Mouse (Mus musculus): ENCODE results near the gene Gm49601.

The Gm49601 gene

GRCm38 (mm10) chr16:18609099-18609498, 17.1 kb downstream of the Gm49601 start:
- in situ Hi-C loops (cut with MboI, MseI) = no loop called here

GRCm38 (mm10) chr16:18608226-18608625, 18.0 kb downstream of the Gm49601 start:
- in situ Hi-C loops (cut with MboI, MseI) = no loop called here

GRCm38 (mm10) chr16:18605705-18606104, 20.5 kb downstream of the Gm49601 start:
- in situ Hi-C loops (cut with MboI, MseI) = no loop called here

GRCm38 (mm10) chr16:18604267-18604701, 21.9 kb downstream of the Gm49601 start:
- in situ Hi-C loops (cut with MboI, MseI) = no loop called here

- in situ Hi-C loops (cut with MboI, MseI) = no loop called here
Measured at GRCm38 (mm10) chr16:18601447-18601846, 24.8 kb downstream of the Gm49601 start.

GRCm38 (mm10) chr16:18598006-18598405, 28.2 kb downstream of the Gm49601 start:
- in situ Hi-C loops (cut with MboI, MseI) = no loop called here

- in situ Hi-C loops (cut with MboI, MseI) = no loop called here
Measured at GRCm38 (mm10) chr16:18596255-18596654, 30.0 kb downstream of the Gm49601 start.

GRCm38 (mm10) chr16:18593930-18594329, 32.3 kb downstream of the Gm49601 start:
- in situ Hi-C loops (cut with MboI, MseI) = no loop called here

- in situ Hi-C loops (cut with MboI, MseI) = no loop called here
Measured at GRCm38 (mm10) chr16:18591047-18592018, 34.9 kb downstream of the Gm49601 start.

GRCm38 (mm10) chr16:18589804-18590790, 36.1 kb downstream of the Gm49601 start, which contains the start of gene Tbx1:
Gene Tbx1 (minus strand): TSS chr16:18590671.
- in situ Hi-C loops (cut with MboI, MseI) = no loop called here

GRCm38 (mm10) chr16:18589080-18589621, 37.1 kb downstream of the Gm49601 start:
- in situ Hi-C loops (cut with MboI, MseI) = no loop called here

- in situ Hi-C loops (cut with MboI, MseI) = no loop called here
Measured at GRCm38 (mm10) chr16:18588738-18589055, 37.5 kb downstream of the Gm49601 start.

GRCm38 (mm10) chr16:18587847-18588737, 38.1 kb downstream of the Gm49601 start:
- in situ Hi-C loops (cut with MboI, MseI) = no loop called here

- in situ Hi-C loops (cut with MboI, MseI) = no loop called here
Measured at GRCm38 (mm10) chr16:18586906-18587546, 39.2 kb downstream of the Gm49601 start.

- in situ Hi-C loops (cut with MboI, MseI) = no loop called here
Measured at GRCm38 (mm10) chr16:18586076-18586905, 39.9 kb downstream of the Gm49601 start.

GRCm38 (mm10) chr16:18585676-18586075, 40.6 kb downstream of the Gm49601 start:
- in situ Hi-C loops (cut with MboI, MseI) = no loop called here

- in situ Hi-C loops (cut with MboI, MseI) = no loop called here
Measured at GRCm38 (mm10) chr16:18584901-18585510, 41.2 kb downstream of the Gm49601 start.

GRCm38 (mm10) chr16:18583673-18584357, 42.4 kb downstream of the Gm49601 start:
- in situ Hi-C loops (cut with MboI, MseI) = no loop called here

All from T-helper 1 cell (primary cell).